Mouse (Mus musculus): ENCODE measurements around the gene Pank4. TPM values are rescaled to one million over a fixed set of nuclear protein-coding genes. Genes with fewer than 3 reads are reported as not detected.

The Pank4 gene
- polyA plus RNA-seq, 1 experiment from 2014 or later = 38.8 TPM

DNA sequence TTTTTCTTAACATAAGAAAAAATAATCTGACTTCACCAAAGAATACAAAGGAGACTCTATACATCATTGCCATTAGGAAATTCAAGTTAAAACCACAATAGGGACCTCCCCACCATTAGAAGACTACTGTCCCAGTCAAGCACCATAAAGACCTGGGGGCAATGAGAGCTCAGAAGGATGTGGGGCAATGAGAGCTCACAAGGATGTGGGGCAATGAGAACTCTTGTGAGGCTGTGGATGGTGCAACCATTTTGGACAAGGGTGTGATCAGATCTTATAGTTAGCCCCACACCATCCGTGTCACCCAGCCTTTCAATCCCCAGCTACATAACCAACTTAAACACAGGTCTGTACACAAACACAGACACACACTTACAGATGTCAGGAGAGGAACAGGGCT lies 26.2 kb upstream of the Pank4 start:
- Histone ChIP-seq H3K36me3 (ENCODE audit: control insufficient read depth, insufficient read depth, low read length) (no peaks in the 10 kb centered on the region), H3K27me3 (ENCODE audit: control insufficient read depth, insufficient read depth, low read length) (no peaks in the 10 kb centered on the region), H3K9ac (replicated peaks; ENCODE audit: low read length) (no peak overlapping the region), H3K9me3 (ENCODE audit: control insufficient read depth, low read length) (no peaks in the 10 kb centered on the region), H3K4me2 (ENCODE audit: low read length) (no peak overlapping the region), H3K27ac (replicated peaks; ENCODE audit: low read depth, low read length) (no peak overlapping the region), H3K4me1 (ENCODE audit: control insufficient read depth, insufficient read depth, low read length) (no peaks in the 10 kb centered on the region; the same call in 1 of the 2 replicates), H3K4me3 (replicated peaks; ENCODE audit: low read depth, low read length) (no peak overlapping the region)
- DNase-seq (no peak), ATAC-seq (ENCODE audit: low FRiP score, low TSS enrichment) (no peak)
- WGBS = 85% methylated on average over 1 of the region's 1 CpGs

DNA sequence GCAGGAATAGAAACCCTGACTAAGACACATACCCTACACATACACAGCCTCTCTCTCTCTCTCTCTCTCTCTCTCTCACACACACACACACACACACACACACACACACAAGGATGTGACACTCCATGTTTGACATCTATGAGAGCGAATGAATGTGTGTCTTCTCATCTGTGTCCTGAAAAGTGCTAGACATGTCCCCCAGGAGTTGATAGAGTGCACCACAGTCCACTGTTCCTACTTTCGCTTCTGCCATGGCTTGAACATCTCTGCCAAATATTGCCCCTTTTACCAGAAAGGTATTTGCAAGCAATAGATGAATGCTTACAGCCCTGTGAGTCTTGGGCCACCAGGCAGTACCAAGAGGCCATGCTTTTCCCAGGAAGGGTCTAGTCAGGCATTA lies 23.8 kb upstream of the Pank4 start:
- no peak for ATAC-seq (ENCODE audit: low FRiP score, low TSS enrichment)

DNA sequence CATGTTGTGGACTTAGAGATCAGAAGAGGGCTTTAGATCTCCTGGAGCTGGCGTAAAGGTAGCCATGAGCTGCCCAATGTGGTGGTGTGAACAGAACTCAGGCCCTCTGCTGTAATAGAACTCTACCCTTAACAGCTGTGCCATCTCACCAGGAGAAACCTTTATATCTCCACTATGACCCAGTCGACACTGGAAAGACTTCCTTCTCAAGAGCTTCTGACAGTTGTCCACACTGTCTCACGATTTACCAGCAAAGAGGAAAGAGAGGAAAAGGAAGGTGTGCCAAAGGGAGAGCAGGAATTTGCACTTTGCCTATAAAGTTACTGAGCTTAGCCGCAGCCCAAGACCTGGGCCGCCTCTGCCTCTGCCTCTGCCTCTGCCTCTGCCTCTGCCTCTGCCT lies 22.1 kb upstream of the Pank4 start:
- Histone ChIP-seq H3K27me3 (ENCODE audit: control insufficient read depth, insufficient read depth, low read length) (no peaks in the 10 kb centered on the region), H3K9me3 (ENCODE audit: control insufficient read depth, low read length) (no peaks in the 10 kb centered on the region), H3K4me2 (ENCODE audit: low read length) (no peak overlapping the region), H3K9ac (replicated peaks; ENCODE audit: low read length) (no peak overlapping the region), H3K4me3 (replicated peaks; ENCODE audit: low read depth, low read length) (no peak overlapping the region), H3K27ac (replicated peaks; ENCODE audit: low read depth, low read length) (no peak overlapping the region), H3K4me1 (ENCODE audit: control insufficient read depth, insufficient read depth, low read length) (peaks cover 14% of the 10 kb centered on the region; the same call in 1 of the 2 replicates), H3K36me3 (ENCODE audit: control insufficient read depth, insufficient read depth, low read length) (no peaks in the 10 kb centered on the region)
- no peak for DNase-seq
- 88% methylated on average over 5 of the region's 5 CpGs for WGBS
- ATAC-seq (ENCODE audit: low FRiP score, low TSS enrichment) = no peak

More for the DNA sequence above, 23.8 kb upstream of the Pank4 start:
- Histone ChIP-seq H3K4me3 (replicated peaks; ENCODE audit: low read depth, low read length) (no peak overlapping the region), H3K9ac (replicated peaks; ENCODE audit: low read length) (no peak overlapping the region), H3K9me3 (ENCODE audit: control insufficient read depth, low read length) (no peaks in the 10 kb centered on the region), H3K27me3 (ENCODE audit: control insufficient read depth, insufficient read depth, low read length) (no peaks in the 10 kb centered on the region), H3K36me3 (ENCODE audit: control insufficient read depth, insufficient read depth, low read length) (no peaks in the 10 kb centered on the region), H3K27ac (replicated peaks; ENCODE audit: low read depth, low read length) (no peak overlapping the region), H3K4me2 (ENCODE audit: low read length) (no peak overlapping the region), H3K4me1 (ENCODE audit: control insufficient read depth, insufficient read depth, low read length) (no peaks in the 10 kb centered on the region)
- WGBS = 91% methylated on average over 2 of the region's 2 CpGs
- no peak for DNase-seq

DNA sequence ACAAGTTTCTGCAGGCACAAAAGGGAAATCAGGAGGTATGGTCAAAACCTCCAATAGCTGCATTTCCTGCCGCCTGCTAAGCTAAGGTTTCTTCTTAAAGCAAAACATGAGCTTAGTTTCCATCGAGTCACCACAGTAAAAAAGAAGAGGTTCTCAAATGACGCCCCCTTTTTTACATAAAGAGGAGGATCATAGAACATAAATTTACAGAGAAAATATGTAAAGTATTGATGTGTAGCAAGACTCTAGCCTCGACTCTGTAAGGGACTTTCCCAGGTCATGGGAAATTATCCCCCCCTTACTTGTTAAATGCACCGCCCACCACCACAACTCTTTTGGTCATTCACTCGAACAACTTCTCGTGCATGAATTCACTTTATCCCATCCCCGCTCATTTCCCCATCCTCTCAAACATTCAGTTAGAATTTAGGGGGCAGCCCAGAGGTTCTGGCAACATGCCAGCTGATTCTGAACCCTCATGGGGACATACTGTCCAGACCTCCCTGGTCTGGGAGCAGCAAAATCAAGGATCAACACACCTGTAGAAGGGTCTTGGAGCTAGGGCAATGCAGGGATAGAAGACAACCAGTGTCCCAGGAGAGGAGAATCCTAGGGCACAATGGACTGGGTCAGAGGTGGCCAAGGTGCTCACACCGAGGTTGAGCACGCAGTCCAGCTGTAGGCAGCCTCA lies 21.1 kb upstream of the Pank4 start:
- Histone ChIP-seq H3K27ac (replicated peaks; ENCODE audit: low read depth, low read length) (no peak overlapping the region), H3K36me3 (ENCODE audit: control insufficient read depth, insufficient read depth, low read length) (no peaks in the 10 kb centered on the region), H3K4me2 (ENCODE audit: low read length) (no peak overlapping the region), H3K4me1 (ENCODE audit: control insufficient read depth, insufficient read depth, low read length) (peaks cover 14% of the 10 kb centered on the region; the same call in 1 of the 2 replicates), H3K9me3 (ENCODE audit: control insufficient read depth, low read length) (no peaks in the 10 kb centered on the region), H3K9ac (replicated peaks; ENCODE audit: low read length) (no peak overlapping the region), H3K4me3 (replicated peaks; ENCODE audit: low read depth, low read length) (no peak overlapping the region), H3K27me3 (ENCODE audit: control insufficient read depth, insufficient read depth, low read length) (no peaks in the 10 kb centered on the region)
- ATAC-seq (ENCODE audit: low FRiP score, low TSS enrichment) = no peak
- WGBS = 95% methylated on average over 10 of the region's 10 CpGs
- DNase-seq = no peak

DNA sequence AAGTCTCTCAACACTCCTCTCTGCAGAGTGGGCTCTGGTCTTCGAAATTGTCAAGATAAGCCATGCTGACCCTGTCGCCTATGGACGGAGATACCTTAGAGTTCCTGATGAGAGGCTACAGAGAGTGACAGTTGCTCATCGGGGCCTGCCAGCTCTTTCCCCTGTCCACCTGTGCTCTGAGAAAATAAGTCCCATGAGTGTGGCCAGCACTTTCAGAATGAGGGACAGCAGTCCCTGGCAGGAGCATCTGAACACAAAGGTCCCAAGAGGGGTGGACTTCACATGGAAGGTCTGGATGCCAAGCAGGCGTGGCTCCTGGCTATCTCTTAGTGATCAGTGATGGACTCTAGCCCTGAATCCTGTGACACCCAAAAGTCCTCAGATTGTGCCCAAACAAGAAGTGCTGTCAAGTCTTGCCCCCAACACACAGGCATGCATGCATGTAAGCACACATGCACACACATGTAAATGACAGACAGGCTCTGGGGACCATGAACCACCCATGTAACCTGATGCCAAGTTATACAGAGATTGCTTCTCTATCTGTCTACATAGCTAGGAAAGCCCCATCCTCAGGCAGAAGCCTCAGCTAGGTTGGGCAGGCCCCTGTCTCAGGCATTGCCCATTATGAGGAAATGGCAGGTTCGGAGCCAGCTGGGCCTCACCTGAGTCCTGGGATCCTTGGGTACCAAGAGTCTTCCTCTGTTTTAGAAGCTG lies 20.4 kb upstream of the Pank4 start:
- H3K9ac ChIP-seq (replicated peaks; ENCODE audit: low read length) = no peak overlapping the region
- no peaks in the 10 kb centered on the region for H3K27me3 ChIP-seq (ENCODE audit: control insufficient read depth, insufficient read depth, low read length)
- no peak overlapping the region for H3K4me2 ChIP-seq (ENCODE audit: low read length)
- H3K9me3 ChIP-seq (ENCODE audit: control insufficient read depth, low read length) = no peaks in the 10 kb centered on the region
- no peak for ATAC-seq (ENCODE audit: low FRiP score, low TSS enrichment)
- no peaks in the 10 kb centered on the region for H3K36me3 ChIP-seq (ENCODE audit: control insufficient read depth, insufficient read depth, low read length)
- H3K4me3 ChIP-seq (replicated peaks; ENCODE audit: low read depth, low read length) = no peak overlapping the region
- no peak overlapping the region for H3K27ac ChIP-seq (replicated peaks; ENCODE audit: low read depth, low read length)
- 88% methylated on average over 6 of the region's 6 CpGs for WGBS
- DNase-seq = no peak
- peaks cover 14% of the 10 kb centered on the region; the same call in 1 of the 2 replicates for H3K4me1 ChIP-seq (ENCODE audit: control insufficient read depth, insufficient read depth, low read length)

DNA sequence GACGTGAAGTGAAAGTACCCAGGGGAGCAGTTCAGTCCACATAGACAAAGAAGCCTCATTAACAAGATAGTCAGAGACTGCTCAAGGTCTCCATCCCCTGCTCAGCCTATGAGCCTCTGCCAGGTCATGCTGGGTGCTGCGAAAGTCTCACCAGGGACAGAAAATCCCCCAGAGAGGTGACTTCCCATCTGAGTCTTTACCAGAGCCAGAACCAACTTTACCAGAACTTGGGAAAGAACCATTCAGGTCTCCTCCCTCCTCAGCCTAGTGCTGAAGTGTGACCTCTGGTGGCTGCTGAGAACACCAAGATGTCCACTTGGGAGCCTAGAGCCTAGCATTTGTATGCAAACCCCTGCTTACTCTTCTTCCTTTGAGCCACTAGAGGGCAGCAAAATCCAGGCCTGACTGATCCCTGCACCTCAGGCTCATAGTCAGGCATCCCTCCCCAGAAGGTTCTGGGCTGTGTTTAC lies 19.8 kb upstream of the Pank4 start:
- Histone ChIP-seq H3K9ac (replicated peaks; ENCODE audit: low read length) (no peak overlapping the region), H3K4me2 (ENCODE audit: low read length) (no peak overlapping the region), H3K4me1 (ENCODE audit: control insufficient read depth, insufficient read depth, low read length) (peaks cover 20% of the 10 kb centered on the region; the same call in 1 of the 2 replicates), H3K36me3 (ENCODE audit: control insufficient read depth, insufficient read depth, low read length) (no peaks in the 10 kb centered on the region), H3K27me3 (ENCODE audit: control insufficient read depth, insufficient read depth, low read length) (no peaks in the 10 kb centered on the region), H3K27ac (replicated peaks; ENCODE audit: low read depth, low read length) (no peak overlapping the region), H3K9me3 (ENCODE audit: control insufficient read depth, low read length) (no peaks in the 10 kb centered on the region), H3K4me3 (replicated peaks; ENCODE audit: low read depth, low read length) (no peak overlapping the region)
- peak; percentile 51 for ATAC-seq (ENCODE audit: low FRiP score, low TSS enrichment)
- 27% methylated on average over 2 of the region's 2 CpGs for WGBS
- DNase-seq = peak; percentile 91

DNA sequence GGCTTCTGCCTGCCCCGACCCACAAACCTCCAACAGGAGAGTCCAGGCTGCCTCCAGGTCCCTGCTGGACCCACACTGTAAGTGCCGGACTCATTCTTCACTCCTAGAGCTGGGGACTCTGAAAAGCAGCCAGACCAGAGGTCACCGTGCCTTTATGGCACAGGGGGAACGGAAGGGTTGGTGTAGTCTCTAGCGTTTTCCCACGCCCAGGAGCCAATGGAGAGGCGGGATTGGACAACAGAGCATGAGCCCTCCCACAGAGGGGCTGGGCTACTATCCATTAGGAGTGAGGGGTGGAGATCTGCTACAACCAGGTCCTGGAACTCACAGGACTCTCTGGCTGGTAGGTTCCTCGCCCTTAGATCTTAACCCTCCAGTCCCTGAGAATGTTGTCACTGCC lies 17.6 kb upstream of the Pank4 start:
- peak overlapping the region; percentile 47 for H3K9ac ChIP-seq (replicated peaks; ENCODE audit: low read length)
- H3K27ac ChIP-seq (replicated peaks; ENCODE audit: low read depth, low read length) = peak overlapping the region; percentile 64
- under 1% methylated on average over 8 of the region's 8 CpGs for WGBS
- no peaks in the 10 kb centered on the region for H3K9me3 ChIP-seq (ENCODE audit: control insufficient read depth, low read length)
- no peaks in the 10 kb centered on the region for H3K27me3 ChIP-seq (ENCODE audit: control insufficient read depth, insufficient read depth, low read length)
- peaks cover 20% of the 10 kb centered on the region for H3K4me1 ChIP-seq (ENCODE audit: control insufficient read depth, insufficient read depth, low read length)
- peak overlapping the region; percentile 33 for H3K4me3 ChIP-seq (replicated peaks; ENCODE audit: low read depth, low read length)
- H3K4me2 ChIP-seq (ENCODE audit: low read length) = peak overlapping the region; percentile 61
- DNase-seq (peak; percentile 87), ATAC-seq (ENCODE audit: low FRiP score, low TSS enrichment) (peak; percentile 70; the same call in 1 of the 2 replicates)
- H3K36me3 ChIP-seq (ENCODE audit: control insufficient read depth, insufficient read depth, low read length) = no peaks in the 10 kb centered on the region

DNA sequence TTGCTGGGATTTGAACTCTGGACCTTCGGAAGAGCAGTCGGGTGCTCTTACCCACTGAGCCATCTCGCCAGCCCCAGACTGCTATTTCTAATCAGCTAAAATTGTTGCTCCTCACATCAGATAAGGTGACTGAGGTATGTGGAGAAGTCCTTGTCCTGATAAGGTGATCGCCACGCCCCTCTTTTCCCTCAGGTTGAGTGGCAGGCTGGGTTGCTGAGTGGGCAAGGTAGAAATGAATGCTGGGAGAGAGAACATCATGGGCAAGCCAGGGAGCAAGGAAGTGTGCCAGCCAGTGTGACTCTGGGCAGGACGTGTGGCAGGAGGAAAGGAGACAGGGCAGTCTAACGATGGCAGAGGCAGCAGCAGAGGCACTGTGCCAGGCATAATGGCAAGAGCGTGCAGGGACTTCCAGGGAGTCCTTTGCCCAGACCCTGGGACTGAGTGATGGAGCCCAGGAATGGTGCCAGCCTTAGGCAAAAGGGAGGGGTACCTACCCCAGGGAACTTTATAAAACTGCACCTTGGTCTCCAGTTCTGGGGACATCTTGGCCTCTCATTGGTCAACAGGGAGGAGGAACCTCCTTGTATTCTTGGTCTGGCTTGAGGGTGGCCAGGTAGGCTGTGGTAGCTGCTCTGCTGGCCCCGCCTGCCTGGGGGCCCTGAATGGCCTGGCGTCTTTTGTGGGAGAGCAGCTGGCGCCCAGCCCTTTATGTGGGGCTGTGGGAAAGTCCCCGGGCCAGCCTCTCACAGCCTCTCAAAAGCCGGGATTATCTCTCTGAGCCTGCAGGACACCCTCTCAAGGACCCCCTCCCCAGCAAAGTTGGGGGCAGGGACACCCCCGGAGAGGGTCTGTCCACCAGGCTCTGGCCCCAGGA lies 15.6 kb upstream of the Pank4 start:
- H3K9ac ChIP-seq (replicated peaks; ENCODE audit: low read length) = no peak overlapping the region
- peak; percentile 62 for ATAC-seq (ENCODE audit: low FRiP score, low TSS enrichment)
- H3K4me1 ChIP-seq (ENCODE audit: control insufficient read depth, insufficient read depth, low read length) = peaks cover 27% of the 10 kb centered on the region

More for the DNA sequence above, 15.6 kb upstream of the Pank4 start:
- peak overlapping the region; percentile 31 for H3K4me2 ChIP-seq (ENCODE audit: low read length)
- H3K27me3 ChIP-seq (ENCODE audit: control insufficient read depth, insufficient read depth, low read length) = no peaks in the 10 kb centered on the region
- H3K9me3 ChIP-seq (ENCODE audit: control insufficient read depth, low read length) = no peaks in the 10 kb centered on the region
- DNase-seq = peak; percentile 80
- peak overlapping the region; percentile 75 for H3K27ac ChIP-seq (replicated peaks; ENCODE audit: low read depth, low read length)
- no peak overlapping the region for H3K4me3 ChIP-seq (replicated peaks; ENCODE audit: low read depth, low read length)
- 30% methylated on average over 14 of the region's 14 CpGs for WGBS
- H3K36me3 ChIP-seq (ENCODE audit: control insufficient read depth, insufficient read depth, low read length) = no peaks in the 10 kb centered on the region

All from midbrain, embryonic 14.5 days (tissue).